Mouse (Mus musculus): ENCODE data around the gene Ptma.
"Not testable (repeated sequence)": the region's sequence is repeated elsewhere in the genome, so short reads cannot be mapped to it uniquely, and the experiment has no call there.

The Ptma gene

GRCm38 (mm10) chr1:86517076-86517475 is 9.4 kb upstream of the Ptma start:
- no peak for DNase-seq (ENCODE audit: low spot score)

DNA sequence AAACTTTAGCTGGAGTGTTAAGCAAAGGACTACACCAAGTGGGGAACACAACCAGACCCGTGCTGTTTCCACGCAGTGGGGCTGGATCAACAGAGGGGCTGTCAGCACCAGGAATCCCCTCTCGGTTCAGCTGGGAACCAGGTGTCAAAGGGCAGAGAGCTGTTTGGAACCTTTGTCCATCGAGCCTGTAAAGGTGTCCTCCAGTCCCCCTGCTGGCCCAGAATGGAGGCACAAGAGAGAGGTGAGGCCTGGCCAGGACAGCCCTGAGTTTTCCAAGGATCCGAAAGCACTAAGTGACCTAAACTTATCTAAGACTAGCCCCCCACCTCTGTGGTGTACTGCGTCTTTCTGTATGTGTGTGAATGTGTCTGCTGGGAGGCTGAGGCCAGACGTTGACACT is 6.2 kb upstream of the Ptma start:
- no peak for DNase-seq (ENCODE audit: low spot score)

DNA sequence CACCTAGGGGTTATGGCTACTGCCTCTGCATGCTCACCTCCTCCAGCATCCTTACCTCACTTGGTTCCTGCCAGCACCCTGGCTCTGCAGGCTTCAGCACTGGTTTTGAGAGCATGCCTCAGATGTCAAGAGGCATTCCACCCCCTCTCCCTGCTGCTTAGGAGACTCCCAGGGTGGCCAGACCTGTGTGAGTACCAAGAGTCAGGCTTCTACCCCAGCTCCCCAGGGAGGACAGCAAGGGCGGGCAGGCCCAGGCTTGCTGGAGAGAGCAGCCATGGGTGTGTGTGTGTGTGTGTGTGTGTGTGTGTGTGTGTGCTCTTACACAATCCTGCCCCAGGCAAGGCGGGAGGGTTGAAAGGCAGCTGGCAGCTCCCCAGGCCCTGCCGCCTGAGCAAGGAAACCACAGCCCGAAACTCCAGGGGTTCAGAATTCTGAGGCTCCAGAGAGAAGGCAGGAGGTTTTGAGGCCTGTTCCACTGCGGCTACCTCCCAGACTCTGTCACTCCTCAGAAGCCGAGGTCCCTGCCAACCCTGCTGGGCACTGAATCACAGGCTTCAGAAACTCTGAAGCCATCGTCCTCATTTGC is 4.1 kb upstream of the Ptma start:
- DNase-seq (ENCODE audit: low spot score) = no peak

DNA sequence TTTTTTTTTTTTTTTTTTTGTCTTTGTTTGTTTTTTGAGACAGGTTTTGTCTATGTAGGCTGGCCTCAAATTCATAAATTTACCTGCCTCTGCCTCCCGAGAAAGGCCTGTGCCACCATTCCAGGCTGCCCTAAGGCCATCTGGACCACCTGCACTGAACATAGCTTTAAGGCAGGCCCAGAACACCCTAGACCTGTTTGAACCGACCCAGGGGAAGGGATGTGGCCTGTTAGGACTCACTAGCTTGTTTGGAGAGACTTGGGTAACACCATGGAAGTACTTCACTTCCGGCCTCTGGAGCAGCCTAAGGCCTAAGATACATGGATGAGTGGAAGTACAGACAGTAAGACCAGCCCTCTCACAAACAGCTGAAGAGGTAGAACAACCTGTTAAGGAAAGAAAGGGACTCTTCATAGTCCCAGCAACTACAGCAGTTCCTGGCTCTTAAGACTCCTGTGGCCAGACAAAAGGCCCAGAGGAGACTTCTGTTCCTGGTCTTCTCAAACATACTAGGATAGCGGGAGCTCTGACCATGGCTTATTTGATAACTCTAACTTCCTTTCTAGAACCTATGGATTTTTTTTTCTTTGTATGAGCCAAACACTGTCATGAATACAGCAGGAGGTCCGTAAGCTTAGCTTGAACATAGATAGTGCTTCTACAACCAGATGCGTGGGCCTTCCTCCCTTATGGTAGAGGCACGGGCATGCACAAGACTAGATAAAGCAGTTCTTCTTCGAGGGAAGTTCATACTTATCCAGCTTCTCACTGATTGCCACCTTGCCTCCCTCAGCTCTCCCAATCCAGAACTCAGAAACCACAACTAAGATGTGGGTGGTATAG is 2.5 kb upstream of the Ptma start:
- no peak for DNase-seq (ENCODE audit: low spot score)

DNA sequence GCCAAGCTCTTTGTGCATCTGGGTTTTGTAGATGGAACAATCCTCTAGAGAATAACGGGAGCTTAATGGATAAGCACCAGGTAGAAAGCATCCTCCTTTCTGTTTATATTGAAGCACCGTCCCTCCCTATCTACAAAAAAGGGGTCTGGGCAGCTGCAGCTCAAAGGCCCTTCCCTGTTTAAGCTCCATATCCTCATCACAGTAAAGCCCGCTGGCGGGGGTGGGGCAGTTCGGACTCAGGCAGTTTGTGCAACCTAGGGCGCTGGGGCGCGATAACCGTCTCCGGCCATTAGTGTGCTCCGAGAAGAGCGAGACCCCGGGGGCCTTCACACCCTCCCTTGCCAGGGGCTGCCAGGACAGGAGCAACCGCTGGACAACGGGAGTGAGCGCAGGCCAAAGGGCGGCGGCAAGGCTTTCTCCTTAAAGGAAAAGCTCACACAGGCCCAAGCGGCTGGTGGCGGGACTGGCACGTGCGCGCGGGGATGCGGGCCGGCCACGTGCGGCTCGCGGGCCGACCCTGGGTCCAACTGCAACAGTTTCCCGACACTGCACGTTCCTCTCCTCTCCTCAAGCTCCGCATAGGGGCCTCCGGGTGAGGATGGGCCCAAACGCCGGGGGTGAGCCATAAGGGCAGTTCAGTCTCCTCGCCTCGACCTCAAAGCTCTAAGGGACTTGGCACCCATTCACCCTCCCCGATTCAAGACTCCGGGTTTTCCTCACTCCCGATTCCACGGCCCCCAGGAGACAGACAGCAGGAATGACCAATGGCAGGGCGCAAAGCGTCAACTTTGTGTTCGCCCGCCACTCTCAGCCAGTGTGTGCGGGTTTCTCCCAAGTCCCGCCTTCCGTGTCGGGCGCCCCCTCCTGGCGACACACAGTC is 1.7 kb upstream of the Ptma start:
- DNase-seq (ENCODE audit: low spot score) = peak; percentile 100

GRCm38 (mm10) chr1:86525499-86526115 is 919 bp upstream of the Ptma start:
- peak; percentile 68 for DNase-seq (ENCODE audit: low spot score)

DNA sequence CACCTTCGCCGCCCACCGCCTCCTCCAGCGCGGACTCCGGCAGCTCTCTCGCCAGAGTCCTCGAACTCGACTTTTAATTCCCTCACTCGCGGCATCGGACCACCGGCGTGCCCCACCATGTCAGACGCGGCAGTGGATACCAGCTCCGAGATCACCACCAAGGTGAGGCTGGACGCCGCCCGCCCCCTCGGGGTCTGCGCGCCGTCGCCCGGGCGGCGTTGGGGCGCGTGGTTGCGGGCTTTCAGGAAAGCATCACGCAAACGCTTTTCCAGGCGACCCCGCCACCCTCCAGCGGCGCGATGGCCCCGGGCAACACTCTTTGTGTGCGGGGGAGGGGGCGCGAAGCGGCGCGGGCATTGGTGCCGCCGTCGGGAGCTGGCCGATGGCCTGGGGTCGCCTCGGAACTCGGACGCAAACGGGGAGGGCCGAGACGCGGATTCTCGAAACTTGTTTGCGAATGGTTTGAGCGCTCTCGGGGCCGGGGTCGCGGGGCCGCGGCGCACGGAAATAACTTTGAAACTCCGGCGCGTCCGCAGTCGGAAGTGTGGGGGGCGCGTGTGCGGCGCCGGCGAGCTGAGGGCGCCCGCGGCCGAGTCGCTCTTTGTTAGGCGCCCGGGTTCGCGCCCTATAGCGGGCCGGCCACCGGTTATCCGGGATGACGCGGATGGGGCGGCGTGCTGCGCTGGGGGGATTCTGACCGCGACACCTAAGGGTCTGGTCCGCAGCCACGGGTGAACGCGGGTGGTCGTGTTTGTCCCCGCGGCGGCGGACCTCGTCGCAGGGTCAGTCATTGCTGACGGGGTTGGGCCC is 468 bp downstream of the Ptma start:
- DNase-seq (ENCODE audit: low spot score) = no peak

GRCm38 (mm10) chr1:86527599-86528486 is 1.3 kb downstream of the Ptma start:
- peak; percentile 94 for DNase-seq (ENCODE audit: low spot score)

DNA sequence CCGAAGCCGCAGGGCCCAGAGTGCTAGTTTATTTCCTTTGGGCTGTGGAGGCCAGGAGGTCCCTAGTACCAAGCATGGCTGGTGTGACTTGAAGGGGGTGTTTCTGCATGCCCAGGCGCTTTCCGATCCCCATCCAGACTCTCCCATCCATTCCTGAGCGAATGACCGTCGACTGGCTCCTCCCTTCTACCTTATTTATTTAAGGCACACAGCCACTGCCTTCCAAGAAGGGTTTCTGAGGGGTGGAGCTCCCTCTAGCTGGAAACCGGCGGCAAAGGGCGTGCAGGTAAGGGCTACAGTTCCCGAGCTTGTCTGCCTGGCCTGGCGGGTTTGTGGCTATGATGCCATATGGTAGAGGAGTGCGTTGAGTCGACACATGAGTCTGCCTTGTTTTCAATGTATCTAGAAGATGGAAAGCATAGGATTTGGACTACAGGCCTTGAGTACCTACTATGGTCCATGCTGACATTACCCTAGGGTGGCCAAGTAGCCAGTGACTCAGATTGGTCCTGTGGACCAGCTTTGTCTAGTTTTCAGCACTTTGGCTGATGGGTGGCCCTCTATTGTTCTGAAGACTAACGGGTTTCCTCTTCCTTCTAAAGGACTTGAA is 2.1 kb downstream of the Ptma start:
- peak; percentile 25 for DNase-seq (ENCODE audit: low spot score)

GRCm38 (mm10) chr1:86529590-86529989 is 3.1 kb downstream of the Ptma start:
- no peak for DNase-seq (ENCODE audit: low spot score)

- no peak for DNase-seq (ENCODE audit: low spot score)
Observed at GRCm38 (mm10) chr1:86530871-86531546, 4.5 kb downstream of the Ptma start.

- no peak for DNase-seq (ENCODE audit: low spot score)
Observed at GRCm38 (mm10) chr1:86531547-86532321, 5.2 kb downstream of the Ptma start.

- peak; percentile 87 for DNase-seq (ENCODE audit: low spot score)
Observed at GRCm38 (mm10) chr1:86532362-86533051, 6.0 kb downstream of the Ptma start.

- no peak for DNase-seq (ENCODE audit: low spot score)
Observed at GRCm38 (mm10) chr1:86533411-86534130, 7.0 kb downstream of the Ptma start.

DNA sequence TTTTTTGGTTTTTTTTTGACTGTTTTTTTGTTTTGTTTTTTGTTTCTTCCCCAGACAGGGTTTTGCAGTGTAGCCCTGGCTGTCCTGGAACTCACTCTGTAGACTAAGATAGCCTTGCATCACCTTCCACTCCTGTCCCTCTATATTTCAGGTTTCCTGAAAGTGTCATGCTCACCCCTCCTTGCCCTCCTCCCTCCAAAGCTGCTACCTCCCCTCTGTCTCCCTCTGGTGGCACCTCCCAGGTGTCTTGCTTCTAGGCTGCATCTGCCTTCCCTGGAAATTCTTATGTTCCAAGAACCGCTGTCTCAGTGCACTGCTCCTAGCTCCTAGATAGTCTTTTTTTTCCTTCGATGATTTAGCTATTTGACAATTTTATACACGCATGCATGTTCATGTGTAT is 11.9 kb downstream of the Ptma start:
- no peak for DNase-seq (ENCODE audit: low spot score)

- not testable (repeated sequence) for DNase-seq (ENCODE audit: low spot score)
Observed at GRCm38 (mm10) chr1:86539583-86539982, 13.1 kb downstream of the Ptma start.

- DNase-seq (ENCODE audit: low spot score) = no peak
Observed at GRCm38 (mm10) chr1:86542584-86542983, 16.1 kb downstream of the Ptma start.
